In genomic region chr7:29128725-29129124, GRCm38 (mm10) we compare ENCODE assay signal across 11 mouse cellular contexts. TPM values are rescaled to one million over a fixed set of nuclear protein-coding genes. Genes with fewer than 3 reads are reported as not detected.
DNase-seq lines count a peak whose midpoint lies in the region; ATAC-seq lines count a peak whose summit lies in the region.
"Had no signal": no experiment of that assay in that cellular context is flagged by ENCODE, and none has a peak within 500 bp of the region (broad histone marks: within the 10 kb centered on the region; RNA-seq: fewer than 3 reads in every experiment).

No protein-coding gene starts in this region.

- H3K4me1 ChIP-seq in midbrain, embryonic 14.5 days (ENCODE audit: control insufficient read depth, insufficient read depth, low read length), result peaks cover 8% of the 10 kb centered on the region; the same call in 1 of the 2 replicates
- 0 out of 2 replicates have a peak, but pooled peaks cover 7% of the 10 kb centered on the region for H3K4me1 ChIP-seq in midbrain, embryonic 15.5 days

- no peaks in the 10 kb centered on the region for H3K36me3 ChIP-seq in midbrain, embryonic 14.5 days (ENCODE audit: control insufficient read depth, insufficient read depth, low read length)
- H3K36me3 ChIP-seq in midbrain, embryonic 15.5 days (replicated peaks), result no peaks in the 10 kb centered on the region
- H3K36me3 ChIP-seq in splenic B cell, adult 2 months (ENCODE audit: control insufficient read depth, insufficient read depth, low read length, poor library complexity, severe bottlenecking), result no peaks in the 10 kb centered on the region

- H3K9me3 ChIP-seq in midbrain, embryonic 14.5 days (ENCODE audit: control insufficient read depth, low read length), result no peaks in the 10 kb centered on the region
- H3K9me3 ChIP-seq in midbrain, embryonic 15.5 days, result no peaks in the 10 kb centered on the region

- no peak overlapping the region for H3K4me2 ChIP-seq in midbrain, embryonic 14.5 days (ENCODE audit: low read length)
- no peak overlapping the region for H3K4me2 ChIP-seq in midbrain, embryonic 15.5 days

- 36% methylated on average over 2 of the region's 2 CpGs for WGBS in midbrain, embryonic 14.5 days
- WGBS in midbrain, embryonic 15.5 days, result 51% methylated on average over 2 of the region's 2 CpGs

- no peak overlapping the region for H3K4me3 ChIP-seq in midbrain, embryonic 14.5 days (replicated peaks; ENCODE audit: low read depth, low read length)
- no peak overlapping the region for H3K4me3 ChIP-seq in midbrain, embryonic 15.5 days

- no peak for ATAC-seq in midbrain, embryonic 14.5 days (ENCODE audit: low FRiP score, low TSS enrichment)
- no peak for ATAC-seq in midbrain, embryonic 15.5 days (replicated peaks)
- peak; percentile 55 for ATAC-seq in common myeloid progenitor, adult 5-6 weeks (replicated peaks; ENCODE audit: low read depth, poor library complexity, severe bottlenecking)

- no peaks in the 10 kb centered on the region for H3K27me3 ChIP-seq in midbrain, embryonic 14.5 days (ENCODE audit: control insufficient read depth, insufficient read depth, low read length)
- 0 out of 2 replicates have a peak, but pooled peaks cover 4% of the 10 kb centered on the region for H3K27me3 ChIP-seq in midbrain, embryonic 15.5 days (replicated peaks)
- H3K27me3 ChIP-seq in splenic B cell, adult 2 months (ENCODE audit: control insufficient read depth, insufficient read depth, low read length, poor library complexity, severe bottlenecking), result no peaks in the 10 kb centered on the region

- no peak overlapping the region for H3K9ac ChIP-seq in midbrain, embryonic 14.5 days (replicated peaks; ENCODE audit: low read length)
- H3K9ac ChIP-seq in midbrain, embryonic 15.5 days, result no peak overlapping the region

- DNase-seq in heart, adult 18-20 months, result peak; percentile 12 to 14
- no peak for DNase-seq in heart, adult 9 months (ENCODE audit: low spot score in 2 of 2)
- peak; percentile 48 for DNase-seq in midbrain, embryonic 14.5 days
- peak; percentile 58 for DNase-seq in splenic B cell, adult 2 months (ENCODE audit: low read depth, low spot score)
- no peak for DNase-seq in layer of hippocampus, adult 11-12 months (ENCODE audit: low spot score)
- no peak for DNase-seq in spleen, postnatal 10 days (ENCODE audit: low spot score in 2 of 2)
- DNase-seq: cerebellum, postnatal 14 days; layer of hippocampus, adult 9-11 months had no signal

- no peak overlapping the region for H3K27ac ChIP-seq in midbrain, embryonic 14.5 days (replicated peaks; ENCODE audit: low read depth, low read length)
- no peak overlapping the region for H3K27ac ChIP-seq in midbrain, embryonic 15.5 days

RNA-seq across cellular contexts. Expression of gene Ryr1, which starts 3.7 kb away (rescaled TPM):
- total RNA-seq in heart, adult 18-20 months (2021), result under 1 TPM; 0.07 to 0.13 TPM
- 5.2 and 7.8 TPM in 2 replicates for polyA plus RNA-seq in midbrain, embryonic 14.5 days (2014; fragmentation: Nextera tagmentation; extraction: Ambion mirVana)
- polyA plus RNA-seq in midbrain, embryonic 15.5 days (2015; fragmentation: Nextera tagmentation; extraction: Ambion mirVana), result 11.8 and 12.4 TPM in 2 replicates
- total RNA-seq in common myeloid progenitor, adult 5-6 weeks (2017), result 0.19 and 2.5 TPM in 2 replicates

RNA-seq across cellular contexts. Expression of gene Rasgrp4, which starts 5.9 kb away (rescaled TPM):
- total RNA-seq in heart, adult 18-20 months (2021), result 1 to 10 TPM in 1 of 2 experiments, under 1 TPM in 1; 0.92 to 1.1 TPM
- polyA plus RNA-seq in midbrain, embryonic 14.5 days (2014; fragmentation: Nextera tagmentation; extraction: Ambion mirVana), result 0.70 and 0.86 TPM in 2 replicates
- 0.90 and 0.95 TPM in 2 replicates for polyA plus RNA-seq in midbrain, embryonic 15.5 days (2015; fragmentation: Nextera tagmentation; extraction: Ambion mirVana)
- total RNA-seq in common myeloid progenitor, adult 5-6 weeks (2017), result 0.41 and 0.63 TPM in 2 replicates

RNA-seq across cellular contexts. Expression of gene Fam98c, which starts 27.3 kb away (rescaled TPM):
- 10 to 100 TPM; 10.4 to 12.1 TPM for total RNA-seq in heart, adult 18-20 months (2021)
- polyA plus RNA-seq in midbrain, embryonic 14.5 days (2014; fragmentation: Nextera tagmentation; extraction: Ambion mirVana), result 17.7 and 21.3 TPM in 2 replicates
- polyA plus RNA-seq in midbrain, embryonic 15.5 days (2015; fragmentation: Nextera tagmentation; extraction: Ambion mirVana), result 21.8 and 27.9 TPM in 2 replicates
- total RNA-seq in common myeloid progenitor, adult 5-6 weeks (2017), result 23.2 and 28.2 TPM in 2 replicates

RNA-seq across cellular contexts. Expression of gene Ggn, which starts 41.3 kb away (rescaled TPM):
- under 1 TPM; 0.25 to 0.28 TPM for total RNA-seq in heart, adult 18-20 months (2021)
- 0.32 and 0.55 TPM in 2 replicates for polyA plus RNA-seq in midbrain, embryonic 14.5 days (2014; fragmentation: Nextera tagmentation; extraction: Ambion mirVana)
- polyA plus RNA-seq in midbrain, embryonic 15.5 days (2015; fragmentation: Nextera tagmentation; extraction: Ambion mirVana), result 0.37 and 1.1 TPM in 2 replicates
- total RNA-seq in common myeloid progenitor, adult 5-6 weeks (2017), result 0.92 and 1.6 TPM in 2 replicates
- total RNA-seq: megakaryocyte-erythroid progenitor cell, adult 5-6 weeks had no signal

RNA-seq across cellular contexts. Expression of gene Spred3, which starts 41.5 kb away (rescaled TPM):
- under 1 TPM; 0.60 to 0.77 TPM for total RNA-seq in heart, adult 18-20 months (2021)
- polyA plus RNA-seq in midbrain, embryonic 14.5 days (2014; fragmentation: Nextera tagmentation; extraction: Ambion mirVana), result 9.4 and 11.2 TPM in 2 replicates
- polyA plus RNA-seq in midbrain, embryonic 15.5 days (2015; fragmentation: Nextera tagmentation; extraction: Ambion mirVana), result 11.3 and 11.5 TPM in 2 replicates
- total RNA-seq in common myeloid progenitor, adult 5-6 weeks (2017), result 1.2 and 3.8 TPM in 2 replicates

Comparison
In these comparisons a context has a peak if more than half of its experiments do, and no peak if none do; other contexts are left out.
1. DNase-seq: peak in heart, adult 18-20 months (2 of 2), midbrain, embryonic 14.5 days (single experiment) and splenic B cell, adult 2 months (single experiment); none in heart, adult 9 months (0 of 2), layer of hippocampus, adult 11-12 months (single experiment) and spleen, postnatal 10 days (0 of 2).